Mouse (Mus musculus) kidney, adult 8-10 months (tissue): ENCODE results near the gene Phb.

Source experiments
- DNase-seq, 2 experiments: peaks; one replicate each; pipeline ENCODE4 v3.0.0; 2022

Phb gene

DNA sequence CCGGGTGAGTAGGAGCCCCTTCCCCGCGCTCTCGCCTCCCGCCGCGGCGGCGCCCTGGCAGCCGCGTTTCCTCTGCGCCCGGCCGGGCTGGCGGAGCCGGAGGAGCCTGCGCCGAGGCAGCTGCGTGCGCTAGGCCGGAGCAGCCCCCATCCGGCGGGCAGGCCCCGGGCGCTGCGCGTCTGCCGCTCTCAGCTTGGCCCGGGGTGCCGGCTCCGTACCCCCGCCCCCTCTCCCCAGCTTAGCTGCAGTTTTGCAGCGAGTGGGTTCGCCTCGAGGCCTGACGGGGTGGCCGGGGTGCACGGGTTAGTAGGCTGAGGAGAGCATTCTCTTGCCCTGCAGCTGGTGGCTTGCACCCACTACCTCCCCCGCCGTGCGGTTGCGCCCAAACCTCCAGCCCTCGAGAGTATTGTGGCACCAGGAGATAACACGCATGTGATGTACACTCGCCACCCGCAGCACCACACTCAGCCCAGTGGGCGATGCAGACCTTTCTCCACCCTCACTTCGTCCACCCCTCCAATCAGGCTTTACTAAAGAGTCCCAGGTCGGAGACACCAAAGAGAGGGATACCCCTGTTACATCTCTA, 46.6 kb downstream of the Phb start:
- peak; percentile 16 to 18 for DNase-seq

DNA sequence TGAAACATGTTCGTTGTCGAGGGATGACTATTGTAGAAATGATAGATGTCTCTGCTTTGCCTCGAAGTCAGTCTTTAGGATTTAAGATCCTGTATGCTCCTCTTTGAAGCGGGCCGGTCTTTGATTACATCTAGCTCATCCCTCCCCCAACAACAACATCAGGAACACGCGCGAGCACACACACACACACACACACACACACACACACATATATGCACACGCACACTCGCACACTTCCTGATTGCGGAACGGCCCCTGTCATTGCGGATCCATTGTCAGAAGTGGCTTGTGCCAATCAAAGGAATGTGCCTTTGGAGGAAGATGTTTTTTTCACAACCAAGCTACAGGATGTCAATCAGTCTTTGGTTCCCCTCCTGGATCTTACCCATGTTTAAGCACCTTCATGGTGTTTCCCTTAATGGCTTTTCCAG, 47.1 kb downstream of the Phb start:
- peak in 1 of 2 experiments; percentile 11 for DNase-seq

DNA sequence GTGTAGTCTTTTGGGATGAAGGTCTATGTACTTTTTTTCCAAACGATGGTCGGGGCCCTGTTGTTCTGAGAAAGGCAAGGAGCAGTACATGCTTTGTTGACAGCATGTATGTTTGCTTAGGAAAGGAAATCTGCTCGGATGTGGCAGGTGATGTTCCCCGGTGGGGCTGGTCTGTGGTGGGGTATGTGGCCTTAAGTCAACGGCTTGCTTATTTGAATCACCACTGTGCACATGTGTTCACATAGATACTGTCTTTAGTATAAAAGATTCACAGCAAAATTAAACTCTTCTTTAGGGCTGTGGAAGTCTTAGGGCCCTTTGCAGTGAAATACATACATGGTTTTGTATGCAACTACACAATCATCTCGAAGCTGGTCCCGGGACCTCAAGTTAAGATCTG, 47.7 kb downstream of the Phb start:
- DNase-seq: no peak

DNA sequence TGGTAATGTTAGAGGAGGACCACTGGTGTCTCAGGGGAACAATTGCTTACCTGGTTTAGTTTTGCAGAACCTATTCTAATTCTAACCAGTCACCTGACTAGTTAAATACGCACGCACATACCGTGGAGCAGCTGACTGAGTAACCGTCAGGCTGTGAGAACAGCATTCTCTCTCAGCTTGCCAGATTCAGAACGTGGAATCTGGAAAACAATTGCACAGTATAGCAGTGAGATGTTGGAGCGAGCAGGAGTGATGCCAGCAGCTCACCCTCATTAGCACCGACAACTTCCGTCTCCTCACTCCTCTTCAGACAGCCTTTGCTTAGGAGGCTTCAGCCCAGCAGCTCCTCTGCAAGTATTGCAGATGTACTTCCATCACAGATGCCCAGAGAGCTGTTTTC, 49.4 kb downstream of the Phb start:
- DNase-seq: no peak

DNA sequence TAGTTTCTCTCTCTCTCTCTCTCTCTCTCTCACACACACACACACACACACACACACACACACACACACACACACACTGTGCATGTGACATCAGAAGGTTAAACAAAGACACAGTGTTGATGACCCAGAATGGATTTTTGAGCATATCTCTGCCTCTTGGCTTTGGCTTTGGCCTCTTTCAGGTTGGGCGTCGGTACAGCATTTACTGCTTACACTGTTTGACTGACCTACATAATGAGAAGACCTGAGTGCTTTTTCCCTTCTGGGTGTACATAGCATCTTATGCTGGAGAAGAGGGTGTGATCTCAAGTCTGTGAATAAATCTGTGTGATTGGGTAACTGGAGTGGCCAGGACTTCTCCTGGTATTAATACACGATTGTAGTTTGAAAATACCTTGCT, 52.6 kb downstream of the Phb start:
- no peak for DNase-seq

DNA sequence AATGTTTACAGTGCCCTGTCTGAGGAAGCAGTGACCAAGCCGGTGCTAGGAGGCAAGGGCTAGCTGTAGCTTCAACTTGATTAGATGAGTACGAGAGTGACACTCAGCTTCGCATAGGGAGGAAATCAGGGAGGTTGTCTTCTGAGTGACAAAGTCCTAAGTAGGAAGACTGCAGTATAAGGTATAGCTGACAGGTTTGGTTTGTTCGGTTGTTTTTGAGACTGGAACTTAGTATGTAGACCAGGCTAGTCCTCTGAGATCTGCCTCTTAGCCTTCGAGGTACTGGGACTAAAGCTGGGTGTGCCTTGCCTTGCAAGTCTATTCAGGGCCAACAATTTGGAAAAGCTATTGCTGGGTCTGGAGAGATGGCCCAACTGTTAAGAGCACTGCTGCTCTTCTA, 56.5 kb downstream of the Phb start, which contains the start of gene B130006D01Rik:
Gene B130006D01Rik, plus strand, starts transcription at position 301 of the 400 bp plus-strand sequence.
- no peak for DNase-seq

DNA sequence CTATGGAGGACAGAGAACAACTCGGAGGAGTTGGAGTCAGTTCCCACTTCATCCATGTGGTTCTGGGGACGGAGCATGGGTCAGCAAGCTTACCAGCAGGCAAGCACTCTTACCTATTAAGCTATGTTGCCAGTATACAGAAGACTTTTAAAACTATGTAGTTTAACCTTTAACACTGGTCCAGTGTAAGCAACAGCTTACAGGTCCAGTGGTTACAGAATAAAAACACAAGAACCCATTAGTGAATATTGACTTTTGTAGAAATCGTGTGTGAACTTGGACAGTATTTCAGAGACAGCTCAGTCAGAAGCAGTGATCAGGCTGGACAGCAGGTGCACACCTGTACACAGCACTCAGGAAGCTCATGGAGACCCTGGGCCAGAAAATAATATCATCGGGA, 57.7 kb downstream of the Phb start:
- DNase-seq: no peak

DNA sequence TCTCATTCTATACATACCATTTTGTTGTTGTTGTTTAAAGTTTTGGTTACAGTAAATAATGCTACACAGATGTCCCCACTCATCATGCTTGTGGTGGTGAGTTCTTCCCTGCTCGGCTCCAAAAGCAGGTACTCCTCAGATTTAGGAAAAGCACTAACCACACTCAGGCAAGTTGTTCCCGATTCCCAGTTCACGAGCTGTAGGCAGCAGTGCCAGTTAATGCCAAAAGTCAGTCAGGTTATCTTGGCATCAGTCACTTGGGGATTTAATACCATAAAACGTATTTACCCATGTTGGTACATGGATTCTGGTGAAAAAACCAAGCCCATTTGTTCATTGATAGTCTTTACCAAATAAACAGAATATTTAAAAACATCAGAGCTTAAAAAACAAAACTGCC, 59.4 kb downstream of the Phb start:
- no peak for DNase-seq

DNA sequence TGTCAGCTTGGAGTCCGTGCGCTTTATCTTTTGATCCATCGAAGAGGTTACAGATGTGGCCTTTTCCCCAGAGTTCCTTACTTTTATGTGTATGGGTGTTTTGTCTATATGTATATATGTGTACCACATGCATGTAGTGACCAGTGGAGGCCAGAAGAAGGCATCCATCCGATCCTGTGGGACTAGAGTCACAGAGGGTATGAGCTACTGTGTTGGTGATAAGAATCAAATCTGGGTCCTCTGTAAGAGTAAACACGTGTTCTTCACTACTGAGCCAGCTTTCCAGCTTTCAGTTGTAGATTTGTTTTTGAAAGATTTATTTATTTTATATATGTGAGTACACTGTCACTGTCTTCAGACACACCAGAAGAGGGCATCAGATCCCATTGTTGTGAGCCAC, 61.2 kb downstream of the Phb start:
- DNase-seq: no peak

DNA sequence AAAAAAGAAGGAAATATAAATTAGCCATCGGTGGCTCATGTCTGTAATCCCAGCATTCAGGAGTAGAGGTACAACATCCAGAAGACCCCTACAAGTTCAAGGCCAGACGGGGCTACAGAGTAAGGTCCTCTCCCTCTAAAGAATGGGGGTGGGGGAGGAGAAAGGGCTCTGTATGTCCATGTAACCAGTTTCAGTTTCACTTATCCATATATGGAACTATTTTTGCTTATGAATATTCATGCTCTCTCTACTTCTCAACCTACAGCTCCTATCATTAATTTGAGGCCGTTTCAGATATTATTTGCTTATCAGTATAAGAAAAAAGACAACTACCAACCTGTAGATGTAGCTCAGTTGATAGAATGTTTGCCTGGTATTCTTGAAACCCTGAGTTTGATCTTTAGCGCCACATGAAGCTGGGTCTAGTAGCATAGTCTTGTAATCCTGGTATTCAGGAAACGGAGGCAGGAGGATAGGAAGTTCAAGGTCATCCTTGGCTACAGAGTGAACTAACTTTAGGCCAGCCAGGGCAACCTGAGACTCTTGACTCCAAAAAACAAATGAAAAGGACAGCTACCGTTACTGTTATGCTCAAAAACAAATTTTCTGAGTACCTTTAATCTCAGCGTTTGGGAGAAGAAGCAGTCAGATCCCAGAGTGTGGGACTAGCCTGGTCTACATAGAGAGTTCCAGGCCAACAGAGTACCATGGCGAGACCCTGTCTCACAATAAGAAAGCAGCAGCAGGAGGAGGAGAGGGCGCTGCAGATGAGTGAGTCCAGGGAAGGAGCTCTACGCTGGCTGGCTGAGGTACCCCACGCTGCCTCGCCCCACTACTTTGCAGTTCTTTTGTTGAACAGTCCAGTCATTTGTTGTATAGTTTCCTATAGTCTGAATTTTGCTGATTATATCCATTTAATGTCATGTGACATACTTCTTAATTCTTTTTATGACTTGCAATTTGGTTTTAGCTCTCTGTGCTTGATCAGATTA, 62.5 kb downstream of the Phb start:
- DNase-seq: no peak
